Mouse (Mus musculus): ENCODE data around the gene Cltc. TPM values are rescaled to one million over a fixed set of nuclear protein-coding genes. Genes with fewer than 3 reads are reported as not detected.

The Cltc gene
- polyA plus RNA-seq, 1 experiment: 70.7 TPM

GRCm38 (mm10) chr11:86734241-86734939, 23.0 kb downstream of the Cltc start:
- TF ChIP-seq CTCF (IDR thresholded peaks at IDR 0.05; ENCODE audit: borderline replicate concordance, control insufficient read depth, extremely low read depth, insufficient read depth, low read length, poor library complexity) (no peak), POLR2A (IDR thresholded peaks at IDR 0.05; ENCODE audit: control insufficient read depth, extremely low read depth, insufficient read depth, low read length, poor library complexity) (no peak)
- no peak overlapping the region for H3K4me3 ChIP-seq (ENCODE audit: control insufficient read depth, insufficient read depth, low read length)
- no peak for DNase-seq
- H3K27me3 ChIP-seq (ENCODE audit: control insufficient read depth, insufficient read depth, low read length): no peaks in the 10 kb centered on the region
- H3K36me3 ChIP-seq (ENCODE audit: control insufficient read depth, insufficient read depth, low read length): peaks cover 57% of the 10 kb centered on the region
- 91% methylated on average over 10 of the region's 10 CpGs for WGBS
- no peaks in the 10 kb centered on the region for H3K4me1 ChIP-seq (replicated peaks; ENCODE audit: control insufficient read depth, insufficient read depth, low read length)
- H3K27ac ChIP-seq (ENCODE audit: control insufficient read depth, insufficient read depth, low read length): no peak overlapping the region

- WGBS: 99% methylated on average over 2 of the region's 2 CpGs
- Histone ChIP-seq H3K4me1 (replicated peaks; ENCODE audit: control insufficient read depth, insufficient read depth, low read length) (no peaks in the 10 kb centered on the region), H3K27ac (ENCODE audit: control insufficient read depth, insufficient read depth, low read length) (no peak overlapping the region), H3K36me3 (ENCODE audit: control insufficient read depth, insufficient read depth, low read length) (peaks cover 73% of the 10 kb centered on the region), H3K27me3 (ENCODE audit: control insufficient read depth, insufficient read depth, low read length) (no peaks in the 10 kb centered on the region), H3K4me3 (ENCODE audit: control insufficient read depth, insufficient read depth, low read length) (no peak overlapping the region)
- TF ChIP-seq CTCF (IDR thresholded peaks at IDR 0.05; ENCODE audit: borderline replicate concordance, control insufficient read depth, extremely low read depth, insufficient read depth, low read length, poor library complexity) (no peak), POLR2A (IDR thresholded peaks at IDR 0.05; ENCODE audit: control insufficient read depth, extremely low read depth, insufficient read depth, low read length, poor library complexity) (no peak)
- no peak for DNase-seq
These were observed 25.9 kb downstream of the Cltc start for GRCm38 (mm10) chr11:86731443-86731842.

GRCm38 (mm10) chr11:86725607-86726006, 31.8 kb downstream of the Cltc start:
- TF ChIP-seq POLR2A (IDR thresholded peaks at IDR 0.05; ENCODE audit: control insufficient read depth, extremely low read depth, insufficient read depth, low read length, poor library complexity): no peak
- no peak for TF ChIP-seq CTCF (IDR thresholded peaks at IDR 0.05; ENCODE audit: borderline replicate concordance, control insufficient read depth, extremely low read depth, insufficient read depth, low read length, poor library complexity)
- Histone ChIP-seq H3K27me3 (ENCODE audit: control insufficient read depth, insufficient read depth, low read length) (no peaks in the 10 kb centered on the region), H3K4me1 (replicated peaks; ENCODE audit: control insufficient read depth, insufficient read depth, low read length) (no peaks in the 10 kb centered on the region), H3K36me3 (ENCODE audit: control insufficient read depth, insufficient read depth, low read length) (peaks cover 80% of the 10 kb centered on the region), H3K27ac (ENCODE audit: control insufficient read depth, insufficient read depth, low read length) (no peak overlapping the region), H3K4me3 (ENCODE audit: control insufficient read depth, insufficient read depth, low read length) (no peak overlapping the region)
- no peak for DNase-seq

GRCm38 (mm10) chr11:86724982-86725381, 32.4 kb downstream of the Cltc start:
- Histone ChIP-seq H3K27ac (ENCODE audit: control insufficient read depth, insufficient read depth, low read length) (no peak overlapping the region), H3K4me3 (ENCODE audit: control insufficient read depth, insufficient read depth, low read length) (no peak overlapping the region), H3K27me3 (ENCODE audit: control insufficient read depth, insufficient read depth, low read length) (no peaks in the 10 kb centered on the region), H3K36me3 (ENCODE audit: control insufficient read depth, insufficient read depth, low read length) (peaks cover 80% of the 10 kb centered on the region), H3K4me1 (replicated peaks; ENCODE audit: control insufficient read depth, insufficient read depth, low read length) (no peaks in the 10 kb centered on the region)
- no peak for TF ChIP-seq CTCF (IDR thresholded peaks at IDR 0.05; ENCODE audit: borderline replicate concordance, control insufficient read depth, extremely low read depth, insufficient read depth, low read length, poor library complexity)
- no peak for TF ChIP-seq POLR2A (IDR thresholded peaks at IDR 0.05; ENCODE audit: control insufficient read depth, extremely low read depth, insufficient read depth, low read length, poor library complexity)
- DNase-seq: no peak
- WGBS: 98% methylated on average over 7 of the region's 7 CpGs

GRCm38 (mm10) chr11:86724004-86724403, 33.4 kb downstream of the Cltc start:
- no peak for TF ChIP-seq CTCF (IDR thresholded peaks at IDR 0.05; ENCODE audit: borderline replicate concordance, control insufficient read depth, extremely low read depth, insufficient read depth, low read length, poor library complexity)
- TF ChIP-seq POLR2A (IDR thresholded peaks at IDR 0.05; ENCODE audit: control insufficient read depth, extremely low read depth, insufficient read depth, low read length, poor library complexity): no peak
- Histone ChIP-seq H3K27ac (ENCODE audit: control insufficient read depth, insufficient read depth, low read length) (no peak overlapping the region), H3K4me3 (ENCODE audit: control insufficient read depth, insufficient read depth, low read length) (no peak overlapping the region), H3K4me1 (replicated peaks; ENCODE audit: control insufficient read depth, insufficient read depth, low read length) (no peaks in the 10 kb centered on the region), H3K27me3 (ENCODE audit: control insufficient read depth, insufficient read depth, low read length) (no peaks in the 10 kb centered on the region), H3K36me3 (ENCODE audit: control insufficient read depth, insufficient read depth, low read length) (peaks cover 80% of the 10 kb centered on the region)
- WGBS: 92% methylated on average over 3 of the region's 3 CpGs
- no peak for DNase-seq

GRCm38 (mm10) chr11:86719390-86719789, 38.0 kb downstream of the Cltc start:
- Histone ChIP-seq H3K4me1 (replicated peaks; ENCODE audit: control insufficient read depth, insufficient read depth, low read length) (no peaks in the 10 kb centered on the region), H3K36me3 (ENCODE audit: control insufficient read depth, insufficient read depth, low read length) (peaks cover 80% of the 10 kb centered on the region), H3K27ac (ENCODE audit: control insufficient read depth, insufficient read depth, low read length) (no peak overlapping the region), H3K27me3 (ENCODE audit: control insufficient read depth, insufficient read depth, low read length) (no peaks in the 10 kb centered on the region), H3K4me3 (ENCODE audit: control insufficient read depth, insufficient read depth, low read length) (no peak overlapping the region)
- DNase-seq: no peak
- TF ChIP-seq POLR2A (IDR thresholded peaks at IDR 0.05; ENCODE audit: control insufficient read depth, extremely low read depth, insufficient read depth, low read length, poor library complexity): no peak
- 34% methylated on average over 8 of the region's 8 CpGs for WGBS

GRCm38 (mm10) chr11:86718369-86718768, 39.0 kb downstream of the Cltc start:
- WGBS: 96% methylated on average over 3 of the region's 3 CpGs
- TF ChIP-seq CTCF (IDR thresholded peaks at IDR 0.05; ENCODE audit: borderline replicate concordance, control insufficient read depth, extremely low read depth, insufficient read depth, low read length, poor library complexity) (no peak), POLR2A (IDR thresholded peaks at IDR 0.05; ENCODE audit: control insufficient read depth, extremely low read depth, insufficient read depth, low read length, poor library complexity) (no peak)

More at GRCm38 (mm10) chr11:86718369-86718768, 39.0 kb downstream of the Cltc start:
- no peak overlapping the region for H3K27ac ChIP-seq (ENCODE audit: control insufficient read depth, insufficient read depth, low read length)
- no peak for DNase-seq
- H3K4me1 ChIP-seq (replicated peaks; ENCODE audit: control insufficient read depth, insufficient read depth, low read length): no peaks in the 10 kb centered on the region
- H3K36me3 ChIP-seq (ENCODE audit: control insufficient read depth, insufficient read depth, low read length): peaks cover 76% of the 10 kb centered on the region
- H3K4me3 ChIP-seq (ENCODE audit: control insufficient read depth, insufficient read depth, low read length): no peak overlapping the region
- H3K27me3 ChIP-seq (ENCODE audit: control insufficient read depth, insufficient read depth, low read length): no peaks in the 10 kb centered on the region
